Mouse (Mus musculus) hematopoietic stem cell, adult 5-6 weeks (primary cell): ENCODE measurements around the gene Rdh1. TPM values are rescaled to one million over a fixed set of nuclear protein-coding genes. Genes with fewer than 3 reads are reported as not detected.
"Not testable (repeated sequence)": the region's sequence is repeated elsewhere in the genome, so short reads cannot be mapped to it uniquely, and the experiment has no call there.

Experiments used
- ATAC-seq, 2 experiments: fragments of 125-278 bp in 1 of 2; replicated peaks in 1 of 2; 2 replicates each; pipeline ENCODE4 v1.8.0; 2016 to 2017; ENCODE audit warnings: inconsistent platforms in 2 of 2, mild to moderate bottlenecking in 2 of 2, moderate number of reproducible peaks in 2 of 2, low read depth in 1 of 2, moderate TSS enrichment in 1 of 2; ENCODE audit not compliant: low FRiP score in 2 of 2, poor library complexity in 2 of 2, severe bottlenecking in 2 of 2, insufficient read depth in 1 of 2, low TSS enrichment in 1 of 2
- total RNA-seq: library from RNA; stranded (forward); fragments of 172-1452, 232-1000 nt; gene quantifications from 2 replicates; pipeline ENCODE4 v1.2.3, GENCODE M21; 2017

The Rdh1 gene
- total RNA-seq, 1 experiment from 2014 or later = not detected

- no peak for ATAC-seq
Measured at GRCm38 (mm10) chr10:127739661-127740161, 19.8 kb upstream of the Rdh1 start.

GRCm38 (mm10) chr10:127744661-127745060 lies 14.9 kb upstream of the Rdh1 start:
- peak; percentile 30 to 48; a peak in 2 of 4 replicates for ATAC-seq

GRCm38 (mm10) chr10:127745886-127746285 lies 13.6 kb upstream of the Rdh1 start:
- ATAC-seq = no peak

GRCm38 (mm10) chr10:127747254-127747653 lies 12.3 kb upstream of the Rdh1 start:
- ATAC-seq = no peak

- 0 out of 4 replicates have a peak, but pooled peaks of 1 of the 2 experiments have one; percentile 25 for ATAC-seq
Measured at GRCm38 (mm10) chr10:127748847-127749612, 10.5 kb upstream of the Rdh1 start.

GRCm38 (mm10) chr10:127750136-127750777 lies 9.3 kb upstream of the Rdh1 start:
- no peak for ATAC-seq

GRCm38 (mm10) chr10:127751548-127751947 lies 8.0 kb upstream of the Rdh1 start, which contains the start of gene Gpr182:
Gpr182 (minus strand) TSS chr10:127751732.
- ATAC-seq = no peak; a peak in 1 of 4 replicates

GRCm38 (mm10) chr10:127754566-127755166 lies 4.9 kb upstream of the Rdh1 start:
- ATAC-seq = no peak

- no peak for ATAC-seq
Measured at GRCm38 (mm10) chr10:127755246-127755645, 4.3 kb upstream of the Rdh1 start.

GRCm38 (mm10) chr10:127755770-127756468 lies 3.6 kb upstream of the Rdh1 start:
- no peak for ATAC-seq

- ATAC-seq = not testable (repeated sequence)
Measured at GRCm38 (mm10) chr10:127762926-127763325, 3.4 kb downstream of the Rdh1 start.

GRCm38 (mm10) chr10:127763914-127764680 lies 4.6 kb downstream of the Rdh1 start:
- ATAC-seq = no peak

GRCm38 (mm10) chr10:127766564-127766963 lies 7.0 kb downstream of the Rdh1 start:
- no peak for ATAC-seq

- no peak for ATAC-seq
Measured at GRCm38 (mm10) chr10:127776011-127776410, 16.5 kb downstream of the Rdh1 start, which contains the start of gene Rdh9. Rdh9 (plus strand) TSS chr10:127776386.

- ATAC-seq = not testable (repeated sequence)
Measured at GRCm38 (mm10) chr10:127782321-127782720, 22.8 kb downstream of the Rdh1 start.

- ATAC-seq = not testable (repeated sequence)
Measured at GRCm38 (mm10) chr10:127785411-127785810, 25.9 kb downstream of the Rdh1 start.

GRCm38 (mm10) chr10:127799295-127799694 lies 39.8 kb downstream of the Rdh1 start:
- ATAC-seq = no peak
